Mouse (Mus musculus) intestine, embryonic 14.5 days (tissue): ENCODE data around the gene Irf2bp1. TPM values are rescaled to one million over a fixed set of nuclear protein-coding genes. Genes with fewer than 3 reads are reported as not detected.

ENCODE experiments used
- ATAC-seq: fragments of 200-750 bp; cut with Nextera tagmentation; replicated peaks from 2 replicates; pipeline ENCODE4 v1.8.0; 2017; ENCODE audit warnings: low read depth, moderate number of reproducible peaks, moderate TSS enrichment, moderate library complexity; ENCODE audit not compliant: low FRiP score, low TSS enrichment
- DNase-seq: peaks from one replicate; pipeline ENCODE4 v3.0.0-alpha.2; 2018; ENCODE audit warnings: low spot score
- H3K27ac ChIP-seq: fragments of 300-500 bp; sonication (generic); 2 replicates; pipeline ENCODE4 v1.5.1; 2014; ENCODE audit warnings: low read depth, mild to moderate bottlenecking, control low read depth
- H3K27me3 ChIP-seq: fragments of 300-500 bp; sonication (generic); replicated peaks from 2 replicates; pipeline ENCODE4 v1.6.1; 2014; ENCODE audit warnings: low read length, control low read depth; ENCODE audit not compliant: control insufficient read depth, insufficient read depth
- H3K36me3 ChIP-seq: fragments of 300-500 bp; sonication (generic); 2 replicates; pipeline ENCODE4 v1.6.1; 2014; ENCODE audit warnings: low read length, control low read depth; ENCODE audit not compliant: control insufficient read depth, insufficient read depth
- H3K4me1 ChIP-seq: fragments of 300-500 bp; sonication (generic); replicated peaks from 2 replicates; pipeline ENCODE4 v1.6.1; 2014; ENCODE audit warnings: low read length, control low read depth, mixed read lengths; ENCODE audit not compliant: control insufficient read depth, insufficient read depth
- H3K4me2 ChIP-seq: fragments of 300-500 bp; sonication (generic); 2 replicates; pipeline ENCODE4 v1.6.1; 2014; ENCODE audit warnings: low read length
- H3K4me3 ChIP-seq: fragments of 300-500 bp; sonication (generic); 2 replicates; pipeline ENCODE4 v1.5.1; 2014; ENCODE audit warnings: low read depth, low read length, control low read depth, mixed read lengths
- H3K9ac ChIP-seq: fragments of 300-500 bp; sonication (generic); 2 replicates; pipeline ENCODE4 v1.6.1; 2014; ENCODE audit warnings: mild to moderate bottlenecking, low read length
- H3K9me3 ChIP-seq: fragments of 300-500 bp; sonication (generic); 2 replicates; pipeline ENCODE4 v1.6.1; 2016; ENCODE audit warnings: low read length, control low read depth; ENCODE audit not compliant: control insufficient read depth
- whole genome bisulfite sequencing: fragments of 180-500 bp; shearing (Covaris S2); extraction: QIAGEN DNeasy Blood & Tissue Kit; methylation state at CpG from one replicate; pipeline ENCODE4 v1.1.7; 2014; 5-methylcytosine and 5-hydroxymethylcytosine counted together
- polyA plus RNA-seq: library from polyadenylated mRNA; unstranded; fragments of >200 nt; fragmentation: Nextera tagmentation; extraction: Ambion mirVana; gene quantifications from 2 replicates; pipeline ENCODE4 v1.2.1, GENCODE M21; 2014

Irf2bp1 gene
- polyA plus RNA-seq, 1 experiment from 2014 or later, result 29.6 TPM

DNA sequence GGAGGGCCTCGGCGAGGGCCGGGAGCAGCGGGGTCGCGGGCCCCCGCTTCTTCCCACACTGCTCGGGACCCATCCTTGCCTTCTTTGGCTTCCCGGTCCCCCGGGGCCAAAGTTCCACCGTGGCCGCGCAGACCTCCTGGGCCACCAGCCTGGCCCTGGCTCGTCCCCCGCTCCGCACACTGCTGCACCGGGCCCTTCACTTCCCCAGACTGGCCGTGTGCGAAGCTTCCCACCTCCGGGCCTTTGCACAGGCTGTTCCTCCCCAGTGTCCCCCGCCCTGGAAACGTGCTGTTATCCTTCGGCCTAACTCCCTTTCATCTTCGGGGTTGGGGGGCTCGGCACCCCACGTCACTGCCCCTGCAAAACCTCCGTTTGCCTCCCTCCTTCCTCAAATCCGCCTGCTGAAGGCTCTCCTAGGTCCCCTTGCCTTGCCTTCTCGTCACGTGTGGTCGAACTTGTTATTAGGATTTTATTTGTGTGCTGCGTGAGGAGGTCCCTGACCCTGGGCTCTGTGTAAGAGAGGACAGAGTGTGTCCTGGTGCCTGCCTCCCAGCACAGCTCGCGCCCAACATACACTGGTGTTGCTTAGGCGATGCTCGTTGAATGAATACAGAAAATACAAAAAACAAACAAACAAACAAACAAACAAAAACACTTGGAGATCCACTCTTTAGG is 20.9 kb downstream of the Irf2bp1 start:
- H3K27me3 ChIP-seq, result peaks cover 34% of the 10 kb centered on the region
- DNase-seq, result peak; percentile 71

DNA sequence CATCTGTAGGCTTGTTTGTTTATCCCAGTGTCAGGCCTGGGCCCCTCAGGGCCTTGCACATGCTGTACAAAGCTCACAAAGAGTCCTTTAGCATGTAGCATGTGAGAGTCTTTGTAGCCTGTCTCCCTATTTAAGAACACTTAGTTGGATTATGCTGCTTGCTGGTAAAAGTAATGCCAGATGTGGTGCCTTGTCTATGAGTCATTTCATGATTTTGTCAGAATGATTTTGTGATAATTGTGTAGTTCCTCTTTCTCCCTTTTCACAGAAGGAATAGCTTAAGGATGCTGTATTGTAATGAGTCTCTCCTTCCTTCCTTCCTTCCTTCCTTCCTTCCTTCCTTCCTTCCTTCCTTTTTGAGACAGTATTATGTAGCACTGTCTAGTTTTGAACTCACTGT is 24.2 kb downstream of the Irf2bp1 start:
- Histone ChIP-seq H3K4me3 (no peak overlapping the region), H3K9ac (no peak overlapping the region), H3K4me2 (no peak overlapping the region), H3K9me3 (no peaks in the 10 kb centered on the region), H3K4me1 (peaks cover 11% of the 10 kb centered on the region; the same call in 1 of the 2 replicates), H3K36me3 (peaks cover 46% of the 10 kb centered on the region), H3K27me3 (peaks cover 6% of the 10 kb centered on the region), H3K27ac (no peak overlapping the region)
- ATAC-seq (no peak), DNase-seq (no peak)

More for the DNA sequence above, 20.9 kb downstream of the Irf2bp1 start:
- ATAC-seq, result peak; percentile 59
- H3K4me2 ChIP-seq, result peak overlapping the region; percentile 67
- 2% methylated on average over 34 of the region's 36 CpGs for WGBS
- peak overlapping the region; percentile 89 for H3K9ac ChIP-seq
- H3K4me3 ChIP-seq, result peak overlapping the region; percentile 91
- H3K9me3 ChIP-seq, result no peaks in the 10 kb centered on the region
- H3K4me1 ChIP-seq, result peaks cover 11% of the 10 kb centered on the region; the same call in 1 of the 2 replicates
- H3K27ac ChIP-seq, result 0 out of 2 replicates have a peak overlapping the region, but pooled peaks have one; percentile 9
- peaks cover 15% of the 10 kb centered on the region for H3K36me3 ChIP-seq

DNA sequence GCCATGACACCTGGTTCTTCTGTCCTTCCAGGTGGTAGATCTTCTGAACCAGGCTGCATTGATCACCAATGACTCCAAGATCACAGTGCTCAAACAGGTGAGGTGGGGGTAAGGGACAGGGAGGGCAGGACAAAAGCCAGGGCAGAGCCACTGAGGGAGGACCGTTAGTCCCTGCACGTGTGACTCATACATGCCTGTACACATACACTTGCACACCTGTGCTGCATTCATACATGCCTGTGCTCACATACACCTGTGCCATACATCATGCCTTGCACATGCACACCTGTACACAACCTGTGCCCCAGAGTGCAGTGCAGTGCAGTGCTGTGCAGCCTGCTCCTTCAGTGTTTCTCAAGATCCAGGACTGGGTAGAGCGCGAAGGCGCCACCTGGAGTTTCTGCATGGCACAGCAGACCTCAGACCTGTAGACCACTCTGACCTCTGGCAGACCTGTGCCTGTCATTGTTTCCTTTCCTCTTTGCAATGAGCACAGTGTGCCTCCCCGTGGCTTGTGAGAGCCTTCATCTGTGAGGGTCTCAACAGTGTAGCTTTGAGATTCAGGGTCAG is 25.3 kb downstream of the Irf2bp1 start:
- Histone ChIP-seq H3K27me3 (no peaks in the 10 kb centered on the region), H3K36me3 (peaks cover 57% of the 10 kb centered on the region), H3K4me3 (no peak overlapping the region), H3K9ac (no peak overlapping the region), H3K9me3 (no peaks in the 10 kb centered on the region), H3K4me1 (peaks cover 11% of the 10 kb centered on the region; the same call in 1 of the 2 replicates), H3K27ac (no peak overlapping the region), H3K4me2 (no peak overlapping the region)
- DNase-seq, result peak; percentile 80
- WGBS, result 53% methylated on average over 6 of the region's 6 CpGs
- peak; percentile 50 for ATAC-seq

GRCm38 (mm10) chr7:19031641-19032040 is 27.8 kb downstream of the Irf2bp1 start:
- Histone ChIP-seq H3K27ac (no peak overlapping the region), H3K9me3 (no peaks in the 10 kb centered on the region), H3K4me3 (no peak overlapping the region), H3K4me1 (no peaks in the 10 kb centered on the region), H3K9ac (no peak overlapping the region), H3K36me3 (peaks cover 81% of the 10 kb centered on the region), H3K4me2 (no peak overlapping the region), H3K27me3 (no peaks in the 10 kb centered on the region)
- no peak for DNase-seq
- no peak for ATAC-seq
- 87% methylated on average over 4 of the region's 4 CpGs for WGBS

GRCm38 (mm10) chr7:19044616-19045015 is 40.8 kb downstream of the Irf2bp1 start:
- no peaks in the 10 kb centered on the region for H3K4me1 ChIP-seq
- H3K9me3 ChIP-seq, result no peaks in the 10 kb centered on the region
- H3K4me3 ChIP-seq, result no peak overlapping the region
- H3K4me2 ChIP-seq, result no peak overlapping the region
- peaks cover 100% of the 10 kb centered on the region for H3K36me3 ChIP-seq
- H3K27ac ChIP-seq, result no peak overlapping the region
- no peak overlapping the region for H3K9ac ChIP-seq
- H3K27me3 ChIP-seq, result no peaks in the 10 kb centered on the region
- 98% methylated on average over 6 of the region's 6 CpGs for WGBS
- no peak for ATAC-seq
- no peak for DNase-seq

DNA sequence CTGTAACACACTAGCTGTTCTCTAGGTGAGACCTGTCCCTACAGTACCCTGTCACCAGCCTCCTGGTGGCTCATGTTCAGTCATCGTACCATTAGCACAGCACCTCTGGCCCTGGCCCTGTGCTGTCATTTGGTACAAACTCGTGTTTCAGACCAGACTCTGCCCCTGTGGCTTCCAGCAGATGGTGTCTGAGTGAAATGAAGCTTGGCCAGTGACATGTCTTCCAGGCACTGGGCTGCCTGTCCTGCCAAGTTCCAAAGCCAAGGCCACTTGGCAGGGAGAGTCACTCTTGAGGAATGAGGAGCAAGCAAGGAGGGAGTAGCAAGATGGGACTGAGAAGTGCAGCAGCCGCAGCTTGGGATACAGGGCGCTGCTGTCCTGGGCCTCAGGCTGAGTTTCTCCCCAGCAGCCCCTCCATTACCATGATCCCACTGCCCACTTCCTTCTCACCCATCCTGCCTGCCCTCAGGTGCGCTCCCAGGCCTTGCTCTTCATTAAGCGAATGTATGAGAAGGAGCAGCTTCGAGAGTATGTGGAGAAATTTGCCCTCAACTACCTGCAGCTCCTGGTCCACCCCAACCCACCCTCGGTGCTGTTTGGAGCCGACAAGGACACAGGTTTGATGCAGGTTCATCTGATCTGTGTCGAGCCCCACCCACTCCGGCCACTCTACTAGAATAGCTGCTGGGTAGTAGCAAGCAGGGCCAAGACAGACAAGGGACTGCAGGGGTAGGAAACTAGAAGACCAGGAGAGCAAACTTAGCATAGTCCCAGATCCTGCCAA is 42.6 kb downstream of the Irf2bp1 start:
- Histone ChIP-seq H3K9ac (no peak overlapping the region), H3K36me3 (peaks cover 100% of the 10 kb centered on the region), H3K4me1 (no peaks in the 10 kb centered on the region), H3K4me2 (no peak overlapping the region), H3K4me3 (no peak overlapping the region), H3K9me3 (no peaks in the 10 kb centered on the region), H3K27ac (no peak overlapping the region), H3K27me3 (no peaks in the 10 kb centered on the region)
- ATAC-seq, result no peak
- 92% methylated on average over 11 of the region's 11 CpGs for WGBS
- no peak for DNase-seq

DNA sequence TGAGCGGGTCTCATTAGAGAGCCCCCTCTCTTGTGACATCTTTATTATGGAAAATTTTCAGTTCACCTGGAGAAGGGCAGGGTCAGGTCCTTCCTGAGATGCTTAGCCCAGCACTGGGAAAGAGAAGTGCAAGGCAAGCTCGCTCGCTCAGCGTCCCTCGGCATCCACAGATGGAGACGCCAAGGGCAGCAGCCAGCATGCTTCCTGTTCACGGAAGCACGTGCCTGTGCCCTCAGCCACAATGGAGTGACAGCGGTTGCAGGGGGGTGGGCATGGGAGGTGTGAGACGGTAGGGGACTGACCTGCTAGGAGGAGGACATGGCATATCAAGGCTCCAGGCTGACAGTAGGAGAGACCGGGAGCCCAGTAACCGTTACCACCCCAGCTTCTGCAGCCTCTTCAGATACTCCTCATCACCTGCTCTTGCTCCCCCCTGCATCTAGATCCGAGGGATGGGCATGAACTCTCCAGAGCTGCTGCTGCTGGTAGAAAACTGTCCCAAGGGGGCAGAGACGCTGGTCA is 44.2 kb downstream of the Irf2bp1 start:
- Histone ChIP-seq H3K9ac (no peak overlapping the region), H3K4me1 (no peaks in the 10 kb centered on the region), H3K36me3 (peaks cover 98% of the 10 kb centered on the region), H3K9me3 (no peaks in the 10 kb centered on the region), H3K4me3 (no peak overlapping the region), H3K27me3 (no peaks in the 10 kb centered on the region), H3K27ac (no peak overlapping the region), H3K4me2 (no peak overlapping the region)
- ATAC-seq (no peak), DNase-seq (no peak)
- 86% methylated on average over 14 of the region's 14 CpGs for WGBS

DNA sequence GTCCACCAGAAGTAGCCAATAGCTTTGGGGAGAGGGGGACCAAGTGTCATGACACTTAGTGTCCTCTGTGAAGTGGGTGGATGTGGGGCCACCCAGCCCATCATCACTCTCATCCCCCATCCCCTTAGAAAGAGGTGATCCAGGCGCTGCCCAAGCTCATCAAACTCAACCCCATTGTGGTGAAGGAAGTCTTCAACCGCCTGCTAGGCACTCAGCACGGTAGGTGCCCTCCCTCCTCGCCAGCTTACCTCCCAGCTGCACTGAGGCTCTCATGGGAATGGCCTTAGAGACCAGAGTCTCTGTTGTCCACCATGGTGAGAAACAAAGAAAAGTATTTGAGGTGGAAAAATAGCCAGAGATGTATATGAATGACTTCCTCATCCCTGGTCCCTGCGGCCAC is 45.4 kb downstream of the Irf2bp1 start:
- H3K27ac ChIP-seq, result no peak overlapping the region
- no peaks in the 10 kb centered on the region for H3K9me3 ChIP-seq
- no peak overlapping the region for H3K9ac ChIP-seq
- 91% methylated on average over 5 of the region's 5 CpGs for WGBS
- no peaks in the 10 kb centered on the region; the same call in 1 of the 2 replicates for H3K4me1 ChIP-seq
- H3K4me3 ChIP-seq, result no peak overlapping the region
- DNase-seq (no peak), ATAC-seq (no peak)
- H3K27me3 ChIP-seq, result no peaks in the 10 kb centered on the region
- H3K36me3 ChIP-seq, result peaks cover 86% of the 10 kb centered on the region
- no peak overlapping the region for H3K4me2 ChIP-seq
